Mouse (Mus musculus) urinary bladder, adult 2 months (tissue): ENCODE data around the gene Usp39. TPM values are rescaled to one million over a fixed set of nuclear protein-coding genes. Genes with fewer than 3 reads are reported as not detected.

Experiments
- DNase-seq: peaks from one replicate; pipeline ENCODE4 v3.0.0; 2022; ENCODE audit warnings: low spot score
- polyA plus RNA-seq: library from polyadenylated mRNA; depleted of rRNA; stranded (reverse); fragments of >200 nt; gene quantifications from 2 replicates; pipeline ENCODE4 v1.2.3, GENCODE M21; 2012

The Usp39 gene
- polyA plus RNA-seq, 1 experiment = 24.0 TPM

- no peak for DNase-seq
Measured at GRCm38 (mm10) chr6:72371571-72371970, 26.6 kb upstream of the Usp39 start.

GRCm38 (mm10) chr6:72371147-72371546 lies 26.2 kb upstream of the Usp39 start:
- no peak for DNase-seq

GRCm38 (mm10) chr6:72370091-72370490 lies 25.1 kb upstream of the Usp39 start:
- DNase-seq = no peak

GRCm38 (mm10) chr6:72369557-72369956 lies 24.6 kb upstream of the Usp39 start:
- no peak for DNase-seq

GRCm38 (mm10) chr6:72367460-72367974 lies 22.5 kb upstream of the Usp39 start:
- DNase-seq = no peak

GRCm38 (mm10) chr6:72366844-72367443 lies 22.0 kb upstream of the Usp39 start, which contains the start of gene Rnf181:
TSS of gene Rnf181 (minus strand) at chr6:72366956.
- no peak for DNase-seq

- DNase-seq = no peak
Measured at GRCm38 (mm10) chr6:72366304-72366703, 21.3 kb upstream of the Usp39 start.

- DNase-seq = no peak
Measured at GRCm38 (mm10) chr6:72364985-72365384, 20.0 kb upstream of the Usp39 start.

- no peak for DNase-seq
Measured at GRCm38 (mm10) chr6:72364009-72364408, 19.0 kb upstream of the Usp39 start.

- peak; percentile 75 for DNase-seq
Measured at GRCm38 (mm10) chr6:72362132-72363028, 17.4 kb upstream of the Usp39 start.

- no peak for DNase-seq
Measured at GRCm38 (mm10) chr6:72361121-72361551, 16.2 kb upstream of the Usp39 start.

- no peak for DNase-seq
Measured at GRCm38 (mm10) chr6:72360599-72360935, 15.6 kb upstream of the Usp39 start.

- no peak for DNase-seq
Measured at GRCm38 (mm10) chr6:72359891-72360598, 15.1 kb upstream of the Usp39 start.

GRCm38 (mm10) chr6:72359343-72359742 lies 14.4 kb upstream of the Usp39 start:
- DNase-seq = no peak

GRCm38 (mm10) chr6:72358086-72358764 lies 13.2 kb upstream of the Usp39 start:
- no peak for DNase-seq

- DNase-seq = no peak
Measured at GRCm38 (mm10) chr6:72357164-72358079, 12.4 kb upstream of the Usp39 start.

GRCm38 (mm10) chr6:72356001-72356532 lies 11.1 kb upstream of the Usp39 start:
- no peak for DNase-seq

- DNase-seq = peak; percentile 73
Measured at GRCm38 (mm10) chr6:72355066-72355911, 10.3 kb upstream of the Usp39 start, which contains the start of gene Tmem150a. TSS of gene Tmem150a (plus strand) at chr6:72355447.

GRCm38 (mm10) chr6:72354025-72354424 lies 9.0 kb upstream of the Usp39 start:
- no peak for DNase-seq
